Mouse (Mus musculus) erythroid progenitor cell, adult 5-6 weeks (primary cell): ENCODE data around the gene Jak3. TPM values are rescaled to one million over a fixed set of nuclear protein-coding genes. Genes with fewer than 3 reads are reported as not detected.

Experiments
- ATAC-seq: replicated peaks from 2 replicates; pipeline ENCODE4 v1.8.0; 2016; ENCODE audit warnings: moderate number of reproducible peaks, mild to moderate bottlenecking, moderate TSS enrichment, inconsistent platforms; ENCODE audit not compliant: poor library complexity, low FRiP score, severe bottlenecking
- total RNA-seq, 2 experiments: library from RNA; stranded (forward) in 1 of 2; stranded (reverse) in 1 of 2; fragments of 150-400 nt in 1 of 2; fragments of 186-747, 209-891 nt in 1 of 2; gene quantifications; 2 replicates each; pipeline versions ENCODE4 v1.2.3 to v1.2.4; 2015 to 2017; ENCODE audit warnings: low replicate concordance in 2 of 2

The Jak3 gene
- total RNA-seq, 2 experiments from 2014 or later: 0.68 to 2.1 TPM

- ATAC-seq: no peak
Measured at GRCm38 (mm10) chr8:71716561-71717053, 40.5 kb downstream of the Jak3 start.

GRCm38 (mm10) chr8:71717096-71717495 lies 41.0 kb downstream of the Jak3 start:
- ATAC-seq: no peak

- peak; percentile 37; the same call in 1 of the 2 replicates for ATAC-seq
Measured at GRCm38 (mm10) chr8:71718252-71718651, 42.2 kb downstream of the Jak3 start.

GRCm38 (mm10) chr8:71719218-71719617 lies 43.1 kb downstream of the Jak3 start:
- ATAC-seq: peak; percentile 83

- ATAC-seq: no peak
Measured at GRCm38 (mm10) chr8:71719928-71720457, 43.9 kb downstream of the Jak3 start.

- peak; percentile 76 for ATAC-seq
Measured at GRCm38 (mm10) chr8:71723047-71723551, 47.0 kb downstream of the Jak3 start.

GRCm38 (mm10) chr8:71724389-71724788 lies 48.3 kb downstream of the Jak3 start:
- ATAC-seq: no peak

- peak; percentile 72 for ATAC-seq
Measured at GRCm38 (mm10) chr8:71725122-71725924, 49.2 kb downstream of the Jak3 start, which contains the start of gene Fcho1. Gene Fcho1 (minus strand): TSS chr8:71725716.

- peak; percentile 62 for ATAC-seq
Measured at GRCm38 (mm10) chr8:71728240-71728785, 52.2 kb downstream of the Jak3 start.

- 0 out of 2 replicates have a peak, but pooled peaks have one; percentile 43 for ATAC-seq
Measured at GRCm38 (mm10) chr8:71728826-71729620, 52.9 kb downstream of the Jak3 start.

- ATAC-seq: peak; percentile 74
Measured at GRCm38 (mm10) chr8:71731652-71732230, 55.6 kb downstream of the Jak3 start.

- ATAC-seq: 0 out of 2 replicates have a peak, but pooled peaks have one; percentile 26
Measured at GRCm38 (mm10) chr8:71738316-71738715, 62.2 kb downstream of the Jak3 start.

Other genes with a start within 250 kb of the Jak3 start
- gene Abhd8, start 212.6 kb upstream of the Jak3 start, total RNA-seq (2015; ENCODE audit: low replicate concordance): 1.3 and 1.4 TPM in 2 replicates
- 3.0 and 4.5 TPM in 2 replicates for gene Abhd8, start 212.6 kb upstream of the Jak3 start, total RNA-seq (2017; ENCODE audit: low replicate concordance)
- gene Mrpl34, start 211.3 kb upstream of the Jak3 start, total RNA-seq (2015; ENCODE audit: low replicate concordance): 23.1 and 38.2 TPM in 2 replicates
- 14.1 and 17.5 TPM in 2 replicates for gene Mrpl34, start 211.3 kb upstream of the Jak3 start, total RNA-seq (2017; ENCODE audit: low replicate concordance)
- gene Dda1, start 207.1 kb upstream of the Jak3 start, total RNA-seq (2015; ENCODE audit: low replicate concordance): 23.9 and 35.7 TPM in 2 replicates
- gene Dda1, start 207.1 kb upstream of the Jak3 start, total RNA-seq (2017; ENCODE audit: low replicate concordance): 17.8 and 18.1 TPM in 2 replicates
- not detected in 2 replicates for gene Ano8, start 190.3 kb upstream of the Jak3 start, total RNA-seq (2015; ENCODE audit: low replicate concordance)
- 0.13 TPM in 1 of 2 replicates, not detected in the other for gene Ano8, start 190.3 kb upstream of the Jak3 start, total RNA-seq (2017; ENCODE audit: low replicate concordance)
- gene Gtpbp3, start 188.2 kb upstream of the Jak3 start, total RNA-seq (2015; ENCODE audit: low replicate concordance): 2.1 and 4.0 TPM in 2 replicates
- gene Gtpbp3, start 188.2 kb upstream of the Jak3 start, total RNA-seq (2017; ENCODE audit: low replicate concordance): 0.83 and 4.0 TPM in 2 replicates
- gene Plvap, start 164.5 kb upstream of the Jak3 start, total RNA-seq (2015; ENCODE audit: low replicate concordance): not detected in 2 replicates
- not detected in 2 replicates for gene Plvap, start 164.5 kb upstream of the Jak3 start, total RNA-seq (2017; ENCODE audit: low replicate concordance)
- not detected in 2 replicates for gene Ccdc194, start 150.6 kb upstream of the Jak3 start, total RNA-seq (2015; ENCODE audit: low replicate concordance)
- gene Ccdc194, start 150.6 kb upstream of the Jak3 start, total RNA-seq (2017; ENCODE audit: low replicate concordance): not detected in 2 replicates
- gene Bst2, start 138.8 kb upstream of the Jak3 start, total RNA-seq (2015; ENCODE audit: low replicate concordance): 7.6 TPM in 1 of 2 replicates, not detected in the other
- gene Bst2, start 138.8 kb upstream of the Jak3 start, total RNA-seq (2017; ENCODE audit: low replicate concordance): 15.1 and 28.2 TPM in 2 replicates
- gene Mvb12a, start 133.4 kb upstream of the Jak3 start, total RNA-seq (2015; ENCODE audit: low replicate concordance): 7.6 and 9.6 TPM in 2 replicates
- 2.1 and 4.5 TPM in 2 replicates for gene Mvb12a, start 133.4 kb upstream of the Jak3 start, total RNA-seq (2017; ENCODE audit: low replicate concordance)
- not detected in 2 replicates for gene Tmem221, start 117.4 kb upstream of the Jak3 start, total RNA-seq (2015; ENCODE audit: low replicate concordance)
- gene Tmem221, start 117.4 kb upstream of the Jak3 start, total RNA-seq (2017; ENCODE audit: low replicate concordance): not detected in 2 replicates
- gene Nxnl1, start 109.7 kb upstream of the Jak3 start, total RNA-seq (2015; ENCODE audit: low replicate concordance): not detected in 2 replicates
- gene Nxnl1, start 109.7 kb upstream of the Jak3 start, total RNA-seq (2017; ENCODE audit: low replicate concordance): not detected in 2 replicates
- gene Slc27a1, start 107.4 kb upstream of the Jak3 start, total RNA-seq (2015; ENCODE audit: low replicate concordance): 1.1 and 1.7 TPM in 2 replicates
- gene Slc27a1, start 107.4 kb upstream of the Jak3 start, total RNA-seq (2017; ENCODE audit: low replicate concordance): not detected in 2 replicates
- 31.4 and 36.9 TPM in 2 replicates for gene Pgls, start 84.1 kb upstream of the Jak3 start, total RNA-seq (2015; ENCODE audit: low replicate concordance)
- gene Pgls, start 84.1 kb upstream of the Jak3 start, total RNA-seq (2017; ENCODE audit: low replicate concordance): 14.8 and 31.8 TPM in 2 replicates
- 54.1 and 135 TPM in 2 replicates for gene Fam129c, start 78.6 kb upstream of the Jak3 start, total RNA-seq (2015; ENCODE audit: low replicate concordance)
- gene Fam129c, start 78.6 kb upstream of the Jak3 start, total RNA-seq (2017; ENCODE audit: low replicate concordance): 7.4 and 32.9 TPM in 2 replicates
- gene Colgalt1, start 65.3 kb upstream of the Jak3 start, total RNA-seq (2015; ENCODE audit: low replicate concordance): 5.9 and 19.5 TPM in 2 replicates
- 9.2 and 11.0 TPM in 2 replicates for gene Colgalt1, start 65.3 kb upstream of the Jak3 start, total RNA-seq (2017; ENCODE audit: low replicate concordance)
- gene Unc13a, start 4.5 kb upstream of the Jak3 start, total RNA-seq (2015; ENCODE audit: low replicate concordance): not detected in 2 replicates
- gene Unc13a, start 4.5 kb upstream of the Jak3 start, total RNA-seq (2017; ENCODE audit: low replicate concordance): not detected in 2 replicates
- 3.6 TPM in 1 of 2 replicates, not detected in the other for gene Insl3, start 12.9 kb downstream of the Jak3 start, total RNA-seq (2015; ENCODE audit: low replicate concordance)
- gene Insl3, start 12.9 kb downstream of the Jak3 start, total RNA-seq (2017; ENCODE audit: low replicate concordance): not detected in 2 replicates
- 12.2 and 12.3 TPM in 2 replicates for gene B3gnt3, start 25.5 kb downstream of the Jak3 start, total RNA-seq (2015; ENCODE audit: low replicate concordance)
- gene B3gnt3, start 25.5 kb downstream of the Jak3 start, total RNA-seq (2017; ENCODE audit: low replicate concordance): 10.9 and 14.4 TPM in 2 replicates
- 152 and 165 TPM in 2 replicates for gene Fcho1, start 49.4 kb downstream of the Jak3 start, total RNA-seq (2015; ENCODE audit: low replicate concordance)
- 245 and 276 TPM in 2 replicates for gene Fcho1, start 49.4 kb downstream of the Jak3 start, total RNA-seq (2017; ENCODE audit: low replicate concordance)
- gene Zfp709, start 205.7 kb downstream of the Jak3 start, total RNA-seq (2015; ENCODE audit: low replicate concordance): 2.5 TPM in 1 of 2 replicates, not detected in the other
- gene Zfp709, start 205.7 kb downstream of the Jak3 start, total RNA-seq (2017; ENCODE audit: low replicate concordance): 2.6 and 4.2 TPM in 2 replicates
- gene Zfp882, start 232.3 kb downstream of the Jak3 start, total RNA-seq (2015; ENCODE audit: low replicate concordance): 1.7 and 11.9 TPM in 2 replicates
- 4.7 and 5.0 TPM in 2 replicates for gene Zfp882, start 232.3 kb downstream of the Jak3 start, total RNA-seq (2017; ENCODE audit: low replicate concordance)
- 15.9 and 26.4 TPM in 2 replicates for gene Zfp617, start 232.3 kb downstream of the Jak3 start, total RNA-seq (2015; ENCODE audit: low replicate concordance)
- 4.6 and 21.3 TPM in 2 replicates for gene Zfp617, start 232.3 kb downstream of the Jak3 start, total RNA-seq (2017; ENCODE audit: low replicate concordance)